Comparison of ENCODE assay signal across 8 mouse cellular contexts in the genomic region with DNA sequence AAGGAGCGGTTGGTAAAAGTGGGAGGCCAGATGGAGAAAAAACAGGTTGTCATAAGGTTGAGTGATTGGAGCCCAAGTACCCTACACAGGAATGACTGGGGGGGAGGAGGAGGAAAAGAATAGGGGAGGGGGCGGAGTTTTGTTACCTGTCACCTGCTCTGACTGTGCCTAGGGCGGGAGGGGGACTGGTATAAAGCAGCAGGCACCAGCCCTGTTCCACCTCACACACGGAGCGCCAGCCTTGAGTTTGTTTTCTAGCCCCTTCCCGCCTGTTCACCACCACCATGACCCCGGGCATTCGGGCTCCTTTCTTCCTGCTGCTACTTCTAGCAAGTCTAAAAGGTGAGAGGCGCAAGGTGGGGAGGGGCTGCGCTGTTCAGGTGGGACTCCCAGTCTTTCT. TPM values are rescaled to one million over a fixed set of nuclear protein-coding genes. Genes with fewer than 3 reads are reported as not detected.
DNase-seq lines count a peak whose midpoint lies in the region; ATAC-seq lines count a peak whose summit lies in the region.

A gene (plus strand): TSS at position 222 of the 400 bp plus-strand sequence.

- peaks cover 18% of the 10 kb centered on the region for H3K36me3 ChIP-seq in embryonic facial prominence, embryonic 10.5 days (replicated peaks)

- H3K4me1 ChIP-seq in embryonic facial prominence, embryonic 10.5 days: peaks cover 72% of the 10 kb centered on the region

- peak; percentile 31 for DNase-seq in CD4-positive, CD25-positive, alpha-beta regulatory T cell, adult 2 months (ENCODE audit: low read depth, low spot score)
- DNase-seq in embryonic facial prominence, embryonic 10.5 days (ENCODE audit: low spot score): no peak
- peak; percentile 41 to 45 for DNase-seq in kidney, adult 8-10 months
- peak; percentile 59 for DNase-seq in lung, postnatal 14 days
- DNase-seq in adipocyte (ENCODE audit: low spot score): no peak
- no peak for DNase-seq in adrenal gland, adult (ENCODE audit: inconsistent age in 2 of 2, low spot score in 1 of 2)

- WGBS in embryonic facial prominence, embryonic 10.5 days: 20% methylated on average over 10 of the region's 10 CpGs

- H3K9me3 ChIP-seq in embryonic facial prominence, embryonic 10.5 days: no peaks in the 10 kb centered on the region

- peaks cover 59% of the 10 kb centered on the region for H3K27me3 ChIP-seq in embryonic facial prominence, embryonic 10.5 days (replicated peaks; ENCODE audit: low read depth, poor library complexity, severe bottlenecking)

- H3K4me3 ChIP-seq in embryonic facial prominence, embryonic 10.5 days: peak within 1 kb of the TSS; percentile 78

- ATAC-seq in CD4-positive, CD25-positive, alpha-beta regulatory T cell, adult 4 months: no peak
- no peak for ATAC-seq in megakaryocyte progenitor cell, adult 5-6 weeks (replicated peaks; ENCODE audit: poor library complexity)

- peak within 1 kb of the TSS; percentile 93 for H3K27ac ChIP-seq in embryonic facial prominence, embryonic 10.5 days (replicated peaks)

RNA-seq across cellular contexts. Expression of the gene that starts here (rescaled TPM):
- 1 to 10 TPM; 1.1 to 2.0 TPM for polyA plus RNA-seq in CD4-positive, CD25-positive, alpha-beta regulatory T cell, adult 4 months (2017; shearing (Covaris generic))
- polyA plus RNA-seq in embryonic facial prominence, embryonic 10.5 days (2016; fragmentation: Nextera tagmentation; extraction: Ambion mirVana): 0.15 and 0.81 TPM in 2 replicates
- 0.44 TPM in 1 of 2 replicates, not detected in the other for total RNA-seq in megakaryocyte progenitor cell, adult 5-6 weeks (2015)
- not detected in 2 replicates for total RNA-seq in megakaryocyte progenitor cell, adult 5-6 weeks (2017)

Comparison
In these comparisons a context has a peak if more than half of its experiments do, and no peak if none do; other contexts are left out.
1. DNase-seq: peak in CD4-positive, CD25-positive, alpha-beta regulatory T cell, adult 2 months (single experiment), kidney, adult 8-10 months (2 of 2) and lung, postnatal 14 days (single experiment); none in embryonic facial prominence, embryonic 10.5 days (single experiment), adipocyte (single experiment) and adrenal gland, adult (0 of 2).